Mouse (Mus musculus) heart, embryonic 16.5 days (tissue): ENCODE measurements around the gene Hspa1b. TPM values are rescaled to one million over a fixed set of nuclear protein-coding genes. Genes with fewer than 3 reads are reported as not detected.
A peak's percentile ranks its signal among the peaks of the same experiment; 100 is the strongest.
"Not testable (repeated sequence)": the region's sequence is repeated elsewhere in the genome, so short reads cannot be mapped to it uniquely, and the experiment has no call there.

ENCODE experiments used
- ATAC-seq: fragments of 200-750 bp; cut with Nextera tagmentation; replicated peaks from 2 replicates; pipeline ENCODE4 v1.8.0; 2017; ENCODE audit warnings: moderate number of reproducible peaks; ENCODE audit not compliant: insufficient read depth, low FRiP score; ENCODE audit errors: extremely low read depth
- H3K27ac ChIP-seq: fragments of 300-500 bp; sonication (generic); 2 replicates; pipeline ENCODE4 v1.5.1; 2014; ENCODE audit warnings: mild to moderate bottlenecking, low read length, control low read depth, moderate library complexity
- H3K27me3 ChIP-seq: fragments of 300-500 bp; sonication (generic); 2 replicates; pipeline ENCODE4 v1.6.1; 2014; ENCODE audit warnings: low read length, mixed read lengths; ENCODE audit not compliant: control insufficient read depth, insufficient read depth
- H3K36me3 ChIP-seq: fragments of 300-500 bp; sonication (generic); 2 replicates; pipeline ENCODE4 v1.6.1; 2014; ENCODE audit not compliant: control insufficient read depth, insufficient read depth
- H3K4me1 ChIP-seq: fragments of 300-500 bp; sonication (generic); 2 replicates; pipeline ENCODE4 v1.6.1; 2014; ENCODE audit warnings: low read length, mixed read lengths; ENCODE audit not compliant: control insufficient read depth, insufficient read depth
- H3K4me2 ChIP-seq: fragments of 300-500 bp; sonication (generic); 2 replicates; pipeline ENCODE4 v1.6.1; 2014; ENCODE audit warnings: low read depth, mild to moderate bottlenecking, control low read depth, low read length
- H3K4me3 ChIP-seq: fragments of 300-500 bp; sonication (generic); 2 replicates; pipeline ENCODE4 v1.5.1; 2014; ENCODE audit warnings: mild to moderate bottlenecking, control low read depth, low read length
- H3K9ac ChIP-seq: fragments of 300-500 bp; sonication (generic); 2 replicates; pipeline ENCODE4 v1.6.1; 2014; ENCODE audit warnings: low read length, control low read depth
- H3K9me3 ChIP-seq: fragments of 300-500 bp; sonication (generic); replicated peaks from 2 replicates; pipeline ENCODE4 v1.6.1; 2016; ENCODE audit warnings: low read length; ENCODE audit not compliant: control insufficient read depth
- WGBS: fragments of 180-500 bp; shearing (Covaris S2); extraction: QIAGEN DNeasy Blood & Tissue Kit; methylation state at CpG from one replicate; pipeline ENCODE4 v1.1.7; 2014; 5-methylcytosine and 5-hydroxymethylcytosine counted together
- polyA plus RNA-seq: library from polyadenylated mRNA; unstranded; fragments of >200 nt; fragmentation: Nextera tagmentation; extraction: Ambion mirVana; gene quantifications from 2 replicates; pipeline ENCODE4 v1.2.1, GENCODE M21; 2015

The Hspa1b gene
- polyA plus RNA-seq, 1 experiment from 2014 or later = 0.18 TPM

DNA sequence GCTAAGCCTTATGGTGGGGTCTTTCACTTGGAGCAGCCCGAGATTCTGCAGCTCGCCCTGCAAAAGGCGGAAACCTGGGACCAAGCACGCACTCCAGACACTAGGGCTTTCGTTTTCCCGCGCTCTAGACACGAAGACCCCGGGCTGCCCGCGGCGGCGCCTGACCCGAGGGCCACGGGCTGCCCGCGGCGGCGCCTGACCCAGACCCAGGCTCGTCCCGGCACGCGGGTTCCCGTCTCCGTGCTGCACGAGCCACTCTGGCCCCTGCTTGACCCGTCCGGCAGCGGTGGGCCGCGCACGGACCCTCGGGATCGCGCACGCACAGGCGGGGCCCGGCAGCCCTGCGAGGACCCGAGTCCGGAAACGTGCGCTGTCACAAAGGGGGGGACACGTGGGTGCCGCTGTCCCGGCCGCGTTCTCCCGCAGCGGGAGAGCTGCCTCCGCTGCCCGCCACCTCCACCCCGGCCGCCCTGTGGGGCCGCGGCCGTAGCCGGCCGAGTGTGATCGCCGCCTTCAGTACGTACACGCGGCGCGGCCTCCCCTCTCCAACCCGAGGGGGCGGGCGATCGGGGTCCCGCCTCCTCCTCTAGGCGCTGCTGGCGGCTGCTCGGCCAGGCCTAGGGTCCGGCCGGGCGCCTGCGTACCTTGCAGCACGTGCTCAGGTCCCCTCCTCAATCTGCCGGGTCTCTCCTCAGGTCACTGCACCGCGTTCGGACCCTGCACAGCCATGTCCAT is 41.8 kb upstream of the Hspa1b start, which contains the start of gene Vars:
Gene Vars (plus strand): TSS at position 271 of the 735 bp plus-strand sequence.
- H3K9me3 ChIP-seq = no peaks in the 10 kb centered on the region
- peak within 1 kb of the TSS; percentile 96 for H3K9ac ChIP-seq
- peak within 1 kb of the TSS; percentile 90 for H3K4me3 ChIP-seq
- H3K27ac ChIP-seq = peak within 1 kb of the TSS; percentile 98
- 0% methylated on average over 73 of the region's 83 CpGs for WGBS
- peaks cover 38% of the 10 kb centered on the region for H3K4me1 ChIP-seq
- no peaks in the 10 kb centered on the region for H3K27me3 ChIP-seq
- H3K4me2 ChIP-seq = peak within 1 kb of the TSS; percentile 99
- peak; percentile 89 for ATAC-seq
- peaks cover 27% of the 10 kb centered on the region for H3K36me3 ChIP-seq

- peak overlapping the region; percentile 99 for H3K4me2 ChIP-seq
- H3K27me3 ChIP-seq, H3K9me3 ChIP-seq, ATAC-seq: not testable (repeated sequence)
- H3K36me3 ChIP-seq = peaks cover 20% of the 10 kb centered on the region
- H3K4me1 ChIP-seq = peaks cover 38% of the 10 kb centered on the region
- peak overlapping the region; percentile 98 for H3K27ac ChIP-seq
- WGBS = 16% methylated on average over 29 of the region's 32 CpGs
- peak overlapping the region; percentile 90 for H3K4me3 ChIP-seq
- peak overlapping the region; percentile 96 for H3K9ac ChIP-seq
These were observed 41.1 kb upstream of the Hspa1b start for GRCm38 (mm10) chr17:34999871-35000716.

DNA sequence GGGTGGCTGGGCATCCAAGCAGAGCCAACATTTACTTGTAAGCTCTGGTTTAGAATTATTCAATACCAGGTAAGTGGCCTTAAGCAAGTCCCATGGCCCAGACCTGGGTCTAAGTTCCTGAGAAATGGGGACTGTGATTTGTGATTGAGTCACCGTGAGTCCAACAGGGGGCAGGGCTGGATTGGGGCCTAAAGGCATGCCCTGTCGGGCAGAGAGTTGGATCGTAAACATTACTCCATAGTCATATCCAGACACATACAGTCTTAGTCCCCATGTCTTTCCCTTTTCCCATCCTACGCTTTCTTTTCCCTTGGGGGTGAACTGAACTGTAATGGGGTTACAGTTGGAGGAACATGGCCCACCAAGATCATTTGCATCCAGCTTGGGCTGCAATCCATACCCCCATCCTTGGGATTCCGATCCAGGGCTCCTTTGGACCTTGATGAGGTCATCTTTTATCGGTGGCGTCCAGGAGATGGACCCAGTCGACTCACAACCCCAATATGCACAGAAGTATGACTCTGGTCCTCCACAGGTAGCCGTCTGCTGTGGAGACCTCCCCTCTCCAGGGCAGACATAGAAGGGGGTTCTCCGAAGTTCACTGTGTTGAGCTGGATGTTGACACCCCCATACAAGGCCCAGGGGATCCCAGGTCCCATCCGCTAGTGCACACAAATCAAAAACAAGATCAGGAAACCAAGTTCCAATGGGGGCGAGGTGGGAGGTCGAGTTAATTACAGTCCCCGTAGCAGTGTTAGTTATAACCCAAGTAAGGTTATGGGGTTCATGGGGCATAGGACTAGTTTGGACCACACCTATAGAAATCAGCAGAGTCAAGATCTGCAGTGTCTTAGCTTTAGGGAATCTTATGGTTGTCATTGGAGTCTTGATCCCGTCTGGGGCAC is 39.7 kb upstream of the Hspa1b start:
- Histone ChIP-seq H3K4me1 (peaks cover 38% of the 10 kb centered on the region), H3K27ac (peak overlapping the region; percentile 74), H3K4me3 (peak overlapping the region; percentile 55), H3K36me3 (peaks cover 11% of the 10 kb centered on the region), H3K4me2 (peak overlapping the region; percentile 99), H3K27me3 (no peaks in the 10 kb centered on the region), H3K9me3 (no peaks in the 10 kb centered on the region), H3K9ac (peak overlapping the region; percentile 73)
- 92% methylated on average over 15 of the region's 15 CpGs for WGBS
- no peak for ATAC-seq

DNA sequence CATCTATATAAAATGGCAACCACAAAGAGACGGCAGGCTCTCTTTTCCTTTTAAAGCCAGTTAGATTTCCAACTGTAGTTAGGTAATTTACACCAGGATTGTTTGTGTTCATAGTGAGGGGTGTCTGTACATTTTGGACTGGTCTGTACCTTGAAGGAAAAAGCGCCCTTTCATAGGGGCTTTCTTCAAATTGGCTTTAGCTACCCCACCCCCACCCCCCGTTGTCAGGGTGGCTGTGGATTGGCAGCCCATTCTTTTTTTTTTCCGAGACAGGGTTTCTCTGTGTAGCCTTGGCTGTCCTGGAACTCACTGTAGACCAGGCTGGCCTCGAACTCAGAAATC is 38.1 kb upstream of the Hspa1b start:
- peak overlapping the region; percentile 4; the same call in 1 of the 2 replicates for H3K4me3 ChIP-seq
- 89% methylated on average over 5 of the region's 5 CpGs for WGBS

DNA sequence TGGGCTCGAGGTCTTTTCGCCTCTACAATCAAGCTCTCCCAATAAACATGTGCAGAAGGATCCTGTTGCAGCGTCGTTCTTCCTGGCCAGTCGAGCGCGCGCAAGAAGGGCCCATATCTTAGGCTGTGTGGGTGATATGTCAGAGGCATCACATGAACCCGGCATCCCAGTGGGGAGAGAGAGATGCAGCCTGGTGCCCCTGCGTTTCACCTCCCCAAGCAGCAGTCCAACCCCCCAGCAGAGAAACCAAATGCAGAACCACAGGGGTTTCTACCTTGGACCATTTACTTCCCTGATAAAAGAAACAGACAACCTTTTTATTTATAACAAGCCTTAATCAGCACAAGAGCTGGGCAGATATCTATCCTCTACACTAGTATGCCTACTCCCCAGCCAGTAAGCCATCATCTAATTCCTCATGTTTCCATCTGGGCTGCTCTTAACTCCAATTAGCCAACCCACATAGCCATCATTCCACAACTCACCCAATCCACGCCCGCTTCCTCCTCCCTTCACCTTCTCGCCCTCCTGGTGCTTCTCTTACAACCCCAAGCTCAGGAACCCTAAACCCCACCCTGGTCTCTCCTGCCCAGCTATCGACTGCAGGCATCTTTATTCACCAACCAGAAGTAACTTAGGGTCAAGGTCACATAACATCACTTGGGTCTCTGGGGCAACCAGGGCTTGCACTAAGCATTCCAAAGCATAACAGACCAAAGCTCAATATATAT is 37.5 kb upstream of the Hspa1b start:
- Histone ChIP-seq H3K4me2 (peak overlapping the region; percentile 40), H3K4me1 (peaks cover 20% of the 10 kb centered on the region), H3K9ac (no peak overlapping the region), H3K27ac (no peak overlapping the region), H3K27me3 (no peaks in the 10 kb centered on the region), H3K4me3 (peak overlapping the region; percentile 6), H3K9me3 (no peaks in the 10 kb centered on the region), H3K36me3 (peaks cover 11% of the 10 kb centered on the region)
- ATAC-seq = no peak
- WGBS = 83% methylated on average over 12 of the region's 14 CpGs

More for the DNA sequence above, 38.1 kb upstream of the Hspa1b start:
- Histone ChIP-seq H3K4me2 (peak overlapping the region; percentile 40), H3K9ac (no peak overlapping the region), H3K27ac (no peak overlapping the region), H3K9me3 (no peaks in the 10 kb centered on the region), H3K36me3 (peaks cover 11% of the 10 kb centered on the region), H3K27me3 (no peaks in the 10 kb centered on the region), H3K4me1 (peaks cover 25% of the 10 kb centered on the region)
- no peak for ATAC-seq

GRCm38 (mm10) chr17:34995927-34996326 is 36.9 kb upstream of the Hspa1b start:
- 90% methylated on average over 4 of the region's 4 CpGs for WGBS
- not testable (repeated sequence) for H3K9ac ChIP-seq, H3K27ac ChIP-seq, H3K4me3 ChIP-seq, H3K27me3 ChIP-seq, H3K9me3 ChIP-seq, ATAC-seq, H3K4me2 ChIP-seq
- Histone ChIP-seq H3K4me1 (peaks cover 19% of the 10 kb centered on the region), H3K36me3 (peaks cover 16% of the 10 kb centered on the region)

DNA sequence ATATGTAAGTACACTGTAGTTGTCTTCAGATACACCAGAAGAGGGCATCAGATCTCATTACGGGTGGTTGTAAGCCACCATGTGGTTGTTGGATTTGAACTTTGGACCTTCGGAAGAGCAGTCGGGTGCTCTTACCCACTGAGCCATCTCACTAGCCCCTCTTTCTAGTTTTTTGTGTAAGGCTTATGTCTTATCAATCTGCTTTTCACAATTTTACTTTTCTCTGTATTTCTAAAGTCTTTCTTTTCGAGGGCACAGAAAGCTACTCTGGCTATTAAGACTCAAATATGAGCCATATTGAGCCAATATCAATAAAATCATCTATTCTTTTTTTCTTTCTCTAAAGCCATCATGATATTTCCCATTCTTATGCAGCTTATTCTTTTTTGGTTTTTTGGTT is 36.2 kb upstream of the Hspa1b start:
- ATAC-seq, H3K4me2 ChIP-seq, H3K9me3 ChIP-seq, H3K27ac ChIP-seq, H3K4me3 ChIP-seq, H3K9ac ChIP-seq, H3K27me3 ChIP-seq: not testable (repeated sequence)
- peaks cover 19% of the 10 kb centered on the region for H3K4me1 ChIP-seq
- 87% methylated on average over 4 of the region's 4 CpGs for WGBS
- peaks cover 16% of the 10 kb centered on the region for H3K36me3 ChIP-seq

DNA sequence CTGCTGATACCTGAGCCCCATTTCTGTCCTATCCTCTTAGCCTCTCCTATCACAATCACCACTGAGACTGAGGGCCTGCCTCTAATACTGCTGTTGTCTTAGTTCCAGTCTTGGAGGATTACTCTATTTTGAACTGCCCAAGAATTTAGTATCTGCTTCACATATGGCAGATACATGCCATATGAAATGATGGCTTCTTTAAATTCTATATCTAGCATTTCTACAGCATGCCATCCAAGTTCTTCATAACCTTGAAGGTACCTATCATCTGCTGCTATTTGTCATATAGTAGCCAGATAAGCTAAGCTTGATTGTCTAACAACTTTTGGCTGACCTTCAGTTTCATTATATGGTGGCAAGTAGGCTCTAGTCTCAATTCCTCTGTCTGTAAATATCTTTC is 35.7 kb upstream of the Hspa1b start:
- no peaks in the 10 kb centered on the region for H3K27me3 ChIP-seq
- H3K4me3 ChIP-seq = no peak overlapping the region
- ATAC-seq = no peak
- H3K4me2 ChIP-seq = no peak overlapping the region
- H3K4me1 ChIP-seq = peaks cover 16% of the 10 kb centered on the region
- H3K27ac ChIP-seq = no peak overlapping the region
- H3K9me3 ChIP-seq = no peaks in the 10 kb centered on the region
- H3K36me3 ChIP-seq = peaks cover 16% of the 10 kb centered on the region
- no peak overlapping the region for H3K9ac ChIP-seq
